Mouse (Mus musculus) midbrain, embryonic 15.5 days (tissue): ENCODE measurements around the gene Pigr. TPM values are rescaled to one million over a fixed set of nuclear protein-coding genes. Genes with fewer than 3 reads are reported as not detected.

ENCODE experiments used
- polyA plus RNA-seq: library from polyadenylated mRNA; unstranded; fragments of >200 nt; fragmentation: Nextera tagmentation; extraction: Ambion mirVana; gene quantifications from 2 replicates; pipeline ENCODE4 v1.2.1, GENCODE M21; 2015

Pigr gene
- polyA plus RNA-seq, 1 experiment from 2014 or later = not detected

Other genes starting within 250 kb of the Pigr start
- gene Zp3r, start 197.1 kb upstream of the Pigr start, polyA plus RNA-seq = not detected in 2 replicates
- gene C4bp, start 165.1 kb upstream of the Pigr start, polyA plus RNA-seq = not detected in 2 replicates
- 0.14 TPM in 1 of 2 replicates, not detected in the other for gene Gm29427, start 110.9 kb upstream of the Pigr start, polyA plus RNA-seq
- gene Yod1, start 109.4 kb upstream of the Pigr start, polyA plus RNA-seq = 17.6 TPM in 2 replicates
- gene Pfkfb2, start 97.4 kb upstream of the Pigr start, polyA plus RNA-seq = 22.2 and 25.5 TPM in 2 replicates
- 0.26 and 0.56 TPM in 2 replicates for gene AA986860, start 94.7 kb upstream of the Pigr start, polyA plus RNA-seq
- gene Fcamr, start 25.8 kb upstream of the Pigr start, polyA plus RNA-seq = not detected in 2 replicates
- 0.63 and 0.72 TPM in 2 replicates for gene Fcmr, start 39.0 kb downstream of the Pigr start, polyA plus RNA-seq
- gene Il24, start 60.8 kb downstream of the Pigr start, polyA plus RNA-seq = not detected in 2 replicates
- gene Il20, start 84.8 kb downstream of the Pigr start, polyA plus RNA-seq = not detected in 2 replicates
- not detected in 2 replicates for gene Il19, start 113.4 kb downstream of the Pigr start, polyA plus RNA-seq
- gene Il10, start 193.2 kb downstream of the Pigr start, polyA plus RNA-seq = not detected in 2 replicates